Mouse (Mus musculus) thymus, adult 2 months (tissue): Measurements from ENCODE around the gene Prlr.

Experiments
- CTCF ChIP-seq: fragments of 200-500 bp; IDR thresholded peaks from 2 replicates; pipeline ENCODE4 v1.5.1; 2012; ENCODE audit warnings: mild to moderate bottlenecking, control low read depth, low read length, moderate library complexity, borderline replicate concordance; ENCODE audit not compliant: control insufficient read depth, poor library complexity, insufficient read depth; ENCODE audit errors: extremely low read depth
- POLR2A ChIP-seq: fragments of 200-500 bp; IDR thresholded peaks from 2 replicates; pipeline ENCODE4 v1.6.1; 2012; ENCODE audit warnings: mild to moderate bottlenecking, low read length, control low read depth, moderate library complexity; ENCODE audit not compliant: control insufficient read depth, poor library complexity, insufficient read depth; ENCODE audit errors: extremely low read depth

DNA sequence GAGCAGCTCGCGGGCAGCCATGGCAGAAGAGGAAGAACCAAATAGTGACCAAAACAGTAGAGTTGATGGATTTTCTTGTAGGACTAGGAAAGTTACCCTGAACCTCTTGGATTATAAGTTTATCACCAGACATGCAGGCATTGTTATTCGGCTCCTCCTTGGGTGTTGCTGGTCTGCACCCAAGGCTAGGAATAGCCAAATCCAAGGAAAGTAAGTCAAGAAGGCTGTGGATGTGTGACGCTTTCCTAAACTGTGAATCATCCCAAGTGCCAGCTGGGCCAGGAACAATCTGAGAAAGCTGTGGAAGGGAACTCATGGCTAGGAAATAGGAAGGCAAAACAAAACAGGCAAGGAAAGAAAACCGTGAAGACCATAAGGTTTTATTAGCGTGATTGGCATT lies 2.0 kb upstream of the Prlr start:
- TF ChIP-seq CTCF: no peak
- no peak for TF ChIP-seq POLR2A
